Mouse (Mus musculus) heart, embryonic 11.5 days (tissue): ENCODE measurements around the gene Nod2. TPM values are rescaled to one million over a fixed set of nuclear protein-coding genes. Genes with fewer than 3 reads are reported as not detected.
"Not testable (repeated sequence)": the region's sequence is repeated elsewhere in the genome, so short reads cannot be mapped to it uniquely, and the experiment has no call there.

Source experiments
- ATAC-seq: fragments of 200-750 bp; cut with Nextera tagmentation; replicated peaks from 2 replicates; pipeline ENCODE4 v1.8.0; 2017; ENCODE audit warnings: moderate library complexity; ENCODE audit not compliant: insufficient number of reproducible peaks, low FRiP score, low TSS enrichment
- H3K27ac ChIP-seq: fragments of 300-500 bp; sonication (generic); 2 replicates; pipeline ENCODE4 v1.5.1; 2014; ENCODE audit warnings: mild to moderate bottlenecking, low read depth, low read length
- H3K27me3 ChIP-seq: fragments of 300-500 bp; sonication (generic); 2 replicates; pipeline ENCODE4 v1.6.1; 2014; ENCODE audit warnings: mild to moderate bottlenecking, low read length, mixed read lengths; ENCODE audit not compliant: control insufficient read depth, insufficient read depth
- H3K36me3 ChIP-seq: fragments of 300-500 bp; sonication (generic); 2 replicates; pipeline ENCODE4 v1.6.1; 2014; ENCODE audit warnings: mild to moderate bottlenecking, low read length, moderate library complexity, mixed read lengths; ENCODE audit not compliant: control insufficient read depth, insufficient read depth
- H3K4me1 ChIP-seq: fragments of 300-500 bp; sonication (generic); 2 replicates; pipeline ENCODE4 v1.6.1; 2014; ENCODE audit warnings: low read length; ENCODE audit not compliant: control insufficient read depth, insufficient read depth
- H3K4me2 ChIP-seq: fragments of 300-500 bp; sonication (generic); 2 replicates; pipeline ENCODE4 v1.6.1; 2014; ENCODE audit warnings: mild to moderate bottlenecking, moderate library complexity
- H3K4me3 ChIP-seq: fragments of 300-500 bp; sonication (generic); 2 replicates; pipeline ENCODE4 v1.5.1; 2014; ENCODE audit warnings: low read depth, low read length
- H3K9ac ChIP-seq: fragments of 300-500 bp; sonication (generic); 2 replicates; pipeline ENCODE4 v1.6.1; 2014; ENCODE audit warnings: mild to moderate bottlenecking, low read depth, low read length, moderate library complexity
- H3K9me3 ChIP-seq: fragments of 300-500 bp; sonication (generic); replicated peaks from 2 replicates; pipeline ENCODE4 v1.6.1; 2016; ENCODE audit warnings: low read length; ENCODE audit not compliant: control insufficient read depth
- WGBS: fragments of 180-500 bp; shearing (Covaris S2); extraction: QIAGEN DNeasy Blood & Tissue Kit; methylation state at CpG from one replicate; pipeline ENCODE4 v1.1.7; 2014; ENCODE audit not compliant: insufficient replicate concordance; 5-methylcytosine and 5-hydroxymethylcytosine counted together
- polyA plus RNA-seq: library from polyadenylated mRNA; unstranded; fragments of >200 nt; fragmentation: Nextera tagmentation; extraction: Ambion mirVana; gene quantifications from 2 replicates; pipeline ENCODE4 v1.2.1, GENCODE M21; 2014

Nod2 gene
- polyA plus RNA-seq, 1 experiment from 2014 or later, result 0.04 TPM

GRCm38 (mm10) chr8:88637092-88638000 lies 9.8 kb upstream of the Nod2 start:
- no peak overlapping the region for H3K9ac ChIP-seq
- 67% methylated on average over 9 of the region's 9 CpGs for WGBS
- no peak overlapping the region for H3K27ac ChIP-seq
- no peaks in the 10 kb centered on the region; the same call in 1 of the 2 replicates for H3K27me3 ChIP-seq
- H3K36me3 ChIP-seq, result no peaks in the 10 kb centered on the region
- H3K4me1 ChIP-seq, result peaks cover 3% of the 10 kb centered on the region; the same call in 1 of the 2 replicates
- H3K4me2 ChIP-seq, result no peak overlapping the region
- no peak overlapping the region for H3K4me3 ChIP-seq
- H3K9me3 ChIP-seq, result no peaks in the 10 kb centered on the region
- ATAC-seq, result no peak

- no peaks in the 10 kb centered on the region; the same call in 1 of the 2 replicates for H3K27me3 ChIP-seq
- no peaks in the 10 kb centered on the region for H3K36me3 ChIP-seq
- H3K4me1 ChIP-seq, result no peaks in the 10 kb centered on the region; the same call in 1 of the 2 replicates
- H3K4me3 ChIP-seq, result no peak overlapping the region
- no peaks in the 10 kb centered on the region for H3K9me3 ChIP-seq
- H3K4me2 ChIP-seq, result no peak overlapping the region
- no peak overlapping the region for H3K9ac ChIP-seq
- H3K27ac ChIP-seq, result no peak overlapping the region
- no peak for ATAC-seq
- WGBS, result 89% methylated on average over 3 of the region's 3 CpGs
Measured at GRCm38 (mm10) chr8:88638908-88639307, 8.2 kb upstream of the Nod2 start.

GRCm38 (mm10) chr8:88642734-88643564 lies 4.2 kb upstream of the Nod2 start:
- Histone ChIP-seq H3K4me2 (no peak overlapping the region), H3K4me3 (no peak overlapping the region), H3K9me3 (no peaks in the 10 kb centered on the region), H3K27ac (no peak overlapping the region), H3K36me3 (no peaks in the 10 kb centered on the region), H3K4me1 (peaks cover 10% of the 10 kb centered on the region), H3K27me3 (peaks cover 2% of the 10 kb centered on the region; the same call in 1 of the 2 replicates), H3K9ac (no peak overlapping the region)
- 80% methylated on average over 5 of the region's 5 CpGs for WGBS
- no peak for ATAC-seq

- no peak for ATAC-seq
- no peak overlapping the region for H3K4me2 ChIP-seq
- H3K4me3 ChIP-seq, result no peak overlapping the region
Measured at GRCm38 (mm10) chr8:88648322-88648721, 1.2 kb downstream of the Nod2 start.

GRCm38 (mm10) chr8:88650016-88650708 lies 3.0 kb downstream of the Nod2 start:
- ATAC-seq, result no peak
- H3K36me3 ChIP-seq, result no peaks in the 10 kb centered on the region
- H3K4me1 ChIP-seq, result peaks cover 10% of the 10 kb centered on the region
- H3K27ac ChIP-seq, result no peak overlapping the region
- no peak overlapping the region for H3K4me2 ChIP-seq
- 70% methylated on average over 6 of the region's 6 CpGs for WGBS
- H3K4me3 ChIP-seq, result no peak overlapping the region
- peaks cover 9% of the 10 kb centered on the region; the same call in 1 of the 2 replicates for H3K27me3 ChIP-seq
- H3K9me3 ChIP-seq, result no peaks in the 10 kb centered on the region
- no peak overlapping the region for H3K9ac ChIP-seq

More at GRCm38 (mm10) chr8:88648322-88648721, 1.2 kb downstream of the Nod2 start:
- H3K36me3 ChIP-seq, result no peaks in the 10 kb centered on the region
- peaks cover 9% of the 10 kb centered on the region; the same call in 1 of the 2 replicates for H3K27me3 ChIP-seq
- peaks cover 10% of the 10 kb centered on the region for H3K4me1 ChIP-seq
- no peak overlapping the region for H3K27ac ChIP-seq
- no peaks in the 10 kb centered on the region for H3K9me3 ChIP-seq
- H3K9ac ChIP-seq, result no peak overlapping the region

GRCm38 (mm10) chr8:88651122-88651521 lies 4.0 kb downstream of the Nod2 start:
- H3K4me2 ChIP-seq, H3K9me3 ChIP-seq, H3K4me1 ChIP-seq, H3K9ac ChIP-seq, H3K4me3 ChIP-seq, H3K36me3 ChIP-seq, ATAC-seq, H3K27ac ChIP-seq, H3K27me3 ChIP-seq: not testable (repeated sequence)
- 73% methylated on average over 4 of the region's 4 CpGs for WGBS

GRCm38 (mm10) chr8:88655334-88655733 lies 8.2 kb downstream of the Nod2 start:
- Histone ChIP-seq H3K36me3 (no peaks in the 10 kb centered on the region), H3K4me3 (no peak overlapping the region), H3K4me1 (no peaks in the 10 kb centered on the region), H3K9me3 (no peaks in the 10 kb centered on the region), H3K4me2 (no peak overlapping the region), H3K27me3 (peaks cover 3% of the 10 kb centered on the region; the same call in 1 of the 2 replicates), H3K27ac (no peak overlapping the region), H3K9ac (no peak overlapping the region)
- ATAC-seq, result no peak

- no peak overlapping the region for H3K4me3 ChIP-seq
- no peak overlapping the region for H3K27ac ChIP-seq
- H3K4me2 ChIP-seq, result no peak overlapping the region
- no peaks in the 10 kb centered on the region for H3K4me1 ChIP-seq
- H3K36me3 ChIP-seq, result no peaks in the 10 kb centered on the region
- ATAC-seq, result no peak
- 82% methylated on average over 3 of the region's 3 CpGs for WGBS
- H3K9me3 ChIP-seq, result no peaks in the 10 kb centered on the region
- H3K9ac ChIP-seq, result no peak overlapping the region
- peaks cover 4% of the 10 kb centered on the region for H3K27me3 ChIP-seq
Measured at GRCm38 (mm10) chr8:88659873-88660272, 12.8 kb downstream of the Nod2 start.
